Mouse (Mus musculus): ENCODE measurements around the gene Ell3.
"Not testable (repeated sequence)": the region's sequence is repeated elsewhere in the genome, so short reads cannot be mapped to it uniquely, and the experiment has no call there.

Gene Ell3

DNA sequence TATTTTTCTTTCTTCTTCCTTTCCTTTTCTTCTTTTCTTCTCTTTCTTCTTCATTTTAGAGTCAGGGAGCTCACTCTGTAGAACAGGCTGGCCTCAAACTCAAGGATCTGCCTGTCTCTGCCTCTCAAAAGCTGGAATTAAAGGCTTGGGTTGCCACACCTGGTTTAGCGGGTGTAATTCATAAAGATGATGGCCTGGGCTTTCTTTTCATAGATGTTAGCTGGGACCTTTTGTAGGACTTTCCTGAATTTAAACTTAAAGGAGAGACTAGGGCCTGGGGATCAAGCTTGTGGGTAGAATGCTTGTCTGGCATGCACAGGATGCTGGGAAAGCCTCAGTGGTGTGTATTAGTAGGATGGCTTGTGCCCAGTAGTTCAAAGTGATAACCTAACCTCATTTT lies at the start of gene Ell3:
TSS of gene Ell3 (minus strand) at position 101 of the 400 bp plus-strand sequence.
- DNase-seq (ENCODE audit: low read depth, low spot score): no peak

GRCm38 (mm10) chr2:121484403-121484802 lies 40.3 kb upstream of the Ell3 start:
- not testable (repeated sequence) for DNase-seq (ENCODE audit: low read depth, low spot score)

DNA sequence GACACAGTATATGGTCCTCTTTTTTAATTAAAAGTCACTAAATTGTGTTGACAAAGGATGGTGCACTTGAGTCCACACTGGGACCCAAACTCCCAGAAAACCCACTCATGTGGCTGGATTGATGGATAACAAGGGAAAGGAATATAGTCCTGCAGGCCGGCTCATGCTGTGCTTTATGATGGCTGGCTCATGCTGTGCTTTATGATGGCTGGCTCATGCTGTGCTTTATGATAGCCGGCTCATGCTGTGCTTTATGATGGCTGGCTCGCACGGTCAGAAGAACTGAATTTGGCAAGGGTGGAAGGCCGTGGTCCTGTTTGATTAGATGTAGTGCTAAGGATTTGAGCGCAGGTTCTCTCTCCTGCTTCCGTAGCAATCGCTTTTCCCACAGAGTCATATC lies 39.5 kb upstream of the Ell3 start:
- no peak for DNase-seq (ENCODE audit: low read depth, low spot score)

- not testable (repeated sequence) for DNase-seq (ENCODE audit: low read depth, low spot score)
These were observed 36.8 kb upstream of the Ell3 start for GRCm38 (mm10) chr2:121480916-121481315.

DNA sequence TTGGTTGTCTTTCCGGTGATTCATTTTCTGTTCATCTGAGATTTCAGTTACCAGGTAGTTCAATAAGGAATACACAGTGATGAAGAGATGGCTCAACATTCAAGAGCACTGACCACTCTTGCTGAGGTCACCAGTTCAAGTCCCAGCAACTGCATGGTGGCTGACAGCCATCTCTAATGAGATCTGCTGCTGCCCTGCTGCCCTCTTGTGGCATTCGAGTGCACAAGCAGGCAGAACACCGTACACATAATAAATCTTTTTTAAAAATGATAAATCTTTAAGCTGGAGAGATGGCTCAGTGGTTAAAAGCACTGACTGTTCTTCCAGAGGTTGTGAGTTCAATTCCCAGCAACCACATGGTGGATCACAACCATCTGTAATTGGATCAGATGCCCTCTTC lies 36.4 kb upstream of the Ell3 start:
- no peak for DNase-seq (ENCODE audit: low read depth, low spot score)

GRCm38 (mm10) chr2:121477491-121478266 lies 33.6 kb upstream of the Ell3 start:
- no peak for DNase-seq (ENCODE audit: low read depth, low spot score)

DNA sequence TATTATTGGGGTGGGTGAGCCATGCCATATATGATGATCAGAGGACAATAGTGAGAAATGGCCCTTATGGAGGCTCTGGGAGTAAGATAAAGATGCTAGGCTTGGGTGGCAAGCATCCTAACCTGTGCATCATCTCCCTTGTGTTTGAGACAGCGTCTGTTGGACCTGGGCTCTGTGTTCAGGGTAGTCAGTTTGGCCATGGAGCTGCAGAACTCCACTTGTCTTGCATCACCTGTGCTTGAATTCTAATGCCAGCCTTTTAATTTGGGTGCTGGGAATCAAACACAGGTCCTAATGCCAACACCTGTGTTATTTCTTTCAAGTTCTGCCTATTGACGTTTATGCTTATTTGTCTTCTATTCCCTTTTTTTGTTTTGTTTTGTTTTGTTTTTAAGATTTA lies 31.2 kb upstream of the Ell3 start:
- not testable (repeated sequence) for DNase-seq (ENCODE audit: low read depth, low spot score)

DNA sequence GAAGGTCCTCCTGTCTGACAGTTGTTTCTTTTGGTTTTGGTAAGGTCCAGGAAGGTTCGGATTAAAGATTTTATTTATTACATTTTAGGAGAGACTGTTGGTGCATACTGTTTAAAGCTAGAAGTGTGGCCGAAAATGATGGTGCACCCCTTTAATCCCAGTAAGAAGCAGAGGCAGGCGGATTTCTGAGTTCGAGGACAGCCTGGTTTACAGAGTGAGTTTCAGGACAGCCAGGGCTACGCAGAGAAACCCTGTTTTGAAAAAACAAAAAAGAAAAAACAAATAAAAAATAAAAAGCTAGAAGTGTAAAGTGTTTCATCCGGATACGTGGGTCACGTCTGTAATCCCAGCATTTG lies 30.1 kb upstream of the Ell3 start:
- no peak for DNase-seq (ENCODE audit: low read depth, low spot score)

- DNase-seq (ENCODE audit: low read depth, low spot score): peak; percentile 75
These were observed 29.5 kb upstream of the Ell3 start, which contains the start of gene Mfap1b for GRCm38 (mm10) chr2:121473301-121474179. Mfap1b (minus strand) TSS chr2:121474067.

DNA sequence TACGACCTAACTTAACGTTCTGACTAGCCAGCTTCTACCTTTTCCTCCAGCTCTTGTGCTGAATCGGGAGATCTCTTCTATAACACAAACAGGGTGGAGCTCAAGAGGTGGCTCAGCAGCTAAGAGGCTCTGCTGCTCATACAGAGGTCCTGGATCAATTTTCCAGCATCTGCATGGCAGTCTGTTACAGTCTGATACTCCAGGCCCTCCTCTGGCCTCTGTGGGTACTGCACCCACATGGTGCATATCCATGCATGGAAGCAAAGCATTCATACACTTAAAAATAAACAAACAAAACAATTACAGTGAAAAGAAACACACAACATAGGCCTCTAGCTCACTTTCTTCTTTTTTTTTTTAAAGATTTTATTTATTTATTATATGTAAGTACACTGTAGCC lies 28.7 kb upstream of the Ell3 start:
- DNase-seq (ENCODE audit: low read depth, low spot score): not testable (repeated sequence)

- not testable (repeated sequence) for DNase-seq (ENCODE audit: low read depth, low spot score)
These were observed 24.9 kb upstream of the Ell3 start for GRCm38 (mm10) chr2:121468982-121469381.

GRCm38 (mm10) chr2:121460071-121460470 lies 16.0 kb upstream of the Ell3 start:
- DNase-seq (ENCODE audit: low read depth, low spot score): no peak

DNA sequence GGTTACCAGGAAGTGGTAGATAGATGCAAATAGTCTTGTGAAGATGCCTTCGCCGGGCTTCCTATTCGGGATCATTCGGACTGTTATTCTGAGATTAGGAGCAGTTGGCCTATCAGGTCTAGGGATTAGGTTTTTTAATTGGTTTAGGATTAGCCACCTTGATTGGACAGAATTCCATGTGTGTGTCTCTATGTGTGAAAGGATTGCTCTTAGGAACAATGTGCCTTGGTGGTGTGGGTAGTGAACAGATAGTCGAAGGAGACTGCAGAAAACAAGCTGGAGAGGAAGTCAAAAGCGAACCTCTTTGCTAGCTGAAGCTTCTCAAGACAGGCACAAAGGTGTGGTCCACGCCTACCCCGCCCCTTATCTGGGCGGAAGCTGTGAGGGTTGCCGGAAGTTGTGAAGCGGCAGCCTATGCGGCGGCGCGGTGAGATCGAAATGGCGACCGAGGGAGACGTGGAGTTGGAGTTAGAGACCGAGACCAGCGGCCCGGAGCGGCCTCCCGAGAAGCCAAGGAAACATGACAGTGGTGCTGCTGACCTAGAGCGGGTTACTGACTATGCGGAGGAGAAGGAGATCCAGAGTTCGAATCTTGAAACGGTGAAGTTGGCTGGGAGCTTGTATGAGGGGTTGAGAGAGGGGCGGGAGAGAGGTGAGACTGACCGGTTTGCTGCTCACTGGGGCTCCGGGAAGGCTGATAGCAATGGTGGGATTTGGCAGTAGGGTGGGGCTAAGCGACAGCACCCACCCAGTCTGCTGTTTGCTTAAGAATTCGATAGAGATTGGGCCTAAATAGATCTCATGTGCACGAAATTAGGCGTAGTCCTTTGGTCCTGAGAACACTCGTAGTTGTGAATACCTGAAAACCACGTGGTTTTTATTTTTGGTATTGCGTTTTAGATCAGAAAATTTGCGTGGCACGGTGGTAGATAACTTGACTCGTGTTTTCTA lies 12.9 kb upstream of the Ell3 start, which contains the start of gene Serinc4:
TSS of gene Serinc4 (minus strand) at position 90 of the 951 bp plus-strand sequence.
- DNase-seq (ENCODE audit: low read depth, low spot score): peak; percentile 65

GRCm38 (mm10) chr2:121455534-121455933 lies 11.5 kb upstream of the Ell3 start:
- DNase-seq (ENCODE audit: low read depth, low spot score): no peak

- DNase-seq (ENCODE audit: low read depth, low spot score): no peak
These were observed 9.8 kb upstream of the Ell3 start for GRCm38 (mm10) chr2:121453917-121454316.

DNA sequence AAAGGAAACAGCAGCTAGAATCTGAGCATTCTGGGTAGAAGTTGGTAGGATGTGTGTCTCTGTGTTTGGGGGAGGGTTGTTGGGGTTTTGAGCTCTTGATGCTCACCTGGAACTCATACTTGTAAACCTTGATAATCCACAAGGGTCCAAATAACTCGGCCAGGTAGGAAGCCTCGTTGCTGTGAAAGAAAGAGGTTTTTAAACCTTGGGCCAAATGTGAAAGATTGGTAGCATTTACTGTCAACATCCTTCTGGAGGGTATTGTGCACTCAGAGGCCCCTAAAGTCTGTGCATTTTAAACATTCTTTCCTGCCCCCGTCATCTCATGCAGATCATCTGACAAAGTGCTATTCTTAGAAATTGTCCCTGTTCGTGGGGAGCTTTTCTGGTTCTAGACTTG lies 8.9 kb upstream of the Ell3 start, which contains the start of gene Hypk:
TSS of gene Hypk (plus strand) at position 301 of the 400 bp plus-strand sequence.
- no peak for DNase-seq (ENCODE audit: low read depth, low spot score)

GRCm38 (mm10) chr2:121452361-121452760 lies 8.3 kb upstream of the Ell3 start:
- DNase-seq (ENCODE audit: low read depth, low spot score): no peak

DNA sequence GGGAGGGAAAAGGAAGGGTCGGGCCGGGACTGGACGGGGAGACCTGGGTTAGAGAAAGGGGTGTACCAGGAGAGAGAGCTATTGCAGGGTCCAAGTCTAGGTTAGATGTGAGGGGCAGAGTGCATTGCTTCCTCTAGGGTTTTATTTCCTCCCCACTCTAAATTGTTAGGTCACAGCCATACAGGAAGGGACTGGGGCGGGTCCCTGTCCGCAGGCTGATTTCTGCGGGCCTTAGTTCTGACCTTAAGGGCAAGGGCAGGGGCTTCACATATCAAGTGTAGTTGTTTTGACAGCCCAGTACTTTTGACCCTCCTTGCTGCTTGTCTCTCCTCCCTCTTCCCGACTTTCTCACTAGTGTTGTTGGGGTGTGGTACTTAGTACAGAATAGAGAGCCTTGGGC lies 6.0 kb upstream of the Ell3 start:
- DNase-seq (ENCODE audit: low read depth, low spot score): no peak

DNA sequence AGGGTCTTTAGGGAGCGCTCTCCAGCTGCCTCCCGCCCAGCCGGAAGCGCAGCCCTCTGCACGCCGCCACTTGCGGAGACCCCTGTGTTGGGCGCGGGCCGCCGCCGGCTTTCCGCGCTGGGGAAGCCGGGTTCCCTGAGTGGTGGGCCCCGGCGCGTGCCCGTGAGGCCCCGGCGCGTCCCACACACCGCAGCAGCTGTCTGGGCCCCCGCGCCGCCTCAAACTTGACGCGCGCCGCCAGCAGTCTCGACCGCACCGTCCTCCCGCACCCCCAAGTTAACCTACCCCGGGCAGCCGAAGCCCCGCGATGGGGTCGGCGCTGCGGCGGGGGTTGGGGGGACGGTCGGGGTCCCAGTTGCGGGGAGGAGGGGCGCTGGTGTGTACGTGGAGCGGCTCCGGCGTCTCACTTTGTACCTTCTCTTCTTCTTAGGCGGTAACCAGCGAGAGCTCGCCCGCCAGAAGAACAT lies 5.5 kb upstream of the Ell3 start:
- no peak for DNase-seq (ENCODE audit: low read depth, low spot score)

DNA sequence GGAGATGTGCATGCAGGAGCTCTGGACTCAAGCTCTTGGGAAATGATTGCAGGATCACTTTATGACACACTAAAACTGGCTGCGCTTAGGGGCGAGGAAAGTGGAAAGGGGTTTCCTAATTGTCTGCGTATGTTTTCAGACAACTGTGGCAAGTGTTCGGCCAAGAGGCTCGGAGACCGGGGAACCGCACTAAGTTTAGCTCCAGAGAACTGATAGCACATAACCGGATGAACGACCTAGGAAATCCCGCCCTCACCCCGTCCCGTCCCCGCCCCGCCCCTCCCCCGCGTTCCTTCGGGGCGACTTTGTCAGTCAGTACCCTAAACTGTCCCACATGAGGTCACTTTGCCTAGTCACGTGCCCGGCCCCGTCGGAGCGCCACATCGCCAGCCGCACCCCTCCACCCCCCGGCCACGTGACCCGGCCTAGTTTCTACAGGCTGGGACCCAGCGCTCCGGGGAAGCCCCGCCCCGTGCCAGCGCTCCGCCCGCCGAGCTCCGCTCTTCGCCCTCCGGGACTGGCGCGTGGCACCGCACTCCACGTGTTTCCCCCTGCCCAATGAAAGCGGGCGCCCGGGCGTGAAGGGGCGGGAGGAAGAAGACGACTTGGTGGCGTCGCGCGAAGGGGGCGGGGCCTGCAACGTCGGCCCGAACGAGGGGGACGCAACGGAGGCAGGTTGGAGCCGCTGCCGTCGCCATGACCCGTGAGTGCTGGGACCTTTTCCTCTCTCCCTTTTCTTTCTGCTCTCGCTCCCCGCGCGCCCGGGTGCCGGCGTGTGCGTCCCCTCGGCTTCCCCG lies 4.9 kb upstream of the Ell3 start, which contains the start of gene Serf2:
TSS of gene Serf2 (plus strand) at position 457 of the 797 bp plus-strand sequence.
- peak; percentile 95 for DNase-seq (ENCODE audit: low read depth, low spot score)
